Mouse (Mus musculus) cerebellum, adult 11-12 months (tissue): ENCODE results near the gene Rtn4rl1.

ENCODE experiments used
- DNase-seq: peaks from one replicate; pipeline ENCODE4 v3.0.0; 2022

Gene Rtn4rl1

GRCm38 (mm10) chr11:75190371-75190724 is 3.2 kb upstream of the Rtn4rl1 start:
- DNase-seq = peak; percentile 84

- peak; percentile 49 for DNase-seq
Observed at GRCm38 (mm10) chr11:75190905-75191441, 2.6 kb upstream of the Rtn4rl1 start, which contains the start of gene Dph1. TSS of gene Dph1 (minus strand) at chr11:75191241.

- peak; percentile 64 for DNase-seq
Observed at GRCm38 (mm10) chr11:75191841-75192240, 1.7 kb upstream of the Rtn4rl1 start.

- DNase-seq = peak; percentile 89
Observed at GRCm38 (mm10) chr11:75192336-75193214, 1.0 kb upstream of the Rtn4rl1 start.

GRCm38 (mm10) chr11:75194121-75194849 is 702 bp downstream of the Rtn4rl1 start:
- DNase-seq = peak; percentile 69

- peak; percentile 87 for DNase-seq
Observed at GRCm38 (mm10) chr11:75194850-75195461, 1.4 kb downstream of the Rtn4rl1 start.

GRCm38 (mm10) chr11:75196131-75196530 is 2.5 kb downstream of the Rtn4rl1 start:
- peak; percentile 68 for DNase-seq

GRCm38 (mm10) chr11:75197956-75198355 is 4.4 kb downstream of the Rtn4rl1 start:
- DNase-seq = no peak

GRCm38 (mm10) chr11:75198792-75199191 is 5.2 kb downstream of the Rtn4rl1 start:
- DNase-seq = peak; percentile 87

GRCm38 (mm10) chr11:75199951-75200350 is 6.4 kb downstream of the Rtn4rl1 start:
- DNase-seq = no peak

GRCm38 (mm10) chr11:75200935-75201334 is 7.4 kb downstream of the Rtn4rl1 start:
- peak; percentile 69 for DNase-seq

GRCm38 (mm10) chr11:75201721-75202120 is 8.1 kb downstream of the Rtn4rl1 start:
- peak; percentile 45 for DNase-seq

- peak; percentile 58 for DNase-seq
Observed at GRCm38 (mm10) chr11:75203926-75204325, 10.3 kb downstream of the Rtn4rl1 start.

GRCm38 (mm10) chr11:75204472-75204871 is 10.9 kb downstream of the Rtn4rl1 start:
- DNase-seq = peak; percentile 52

GRCm38 (mm10) chr11:75206347-75206746 is 12.8 kb downstream of the Rtn4rl1 start:
- peak; percentile 38 for DNase-seq

- peak; percentile 29 for DNase-seq
Observed at GRCm38 (mm10) chr11:75209363-75209762, 15.8 kb downstream of the Rtn4rl1 start.

- DNase-seq = peak; percentile 28
Observed at GRCm38 (mm10) chr11:75210093-75210492, 16.5 kb downstream of the Rtn4rl1 start.

- DNase-seq = peak; percentile 56
Observed at GRCm38 (mm10) chr11:75210755-75211154, 17.2 kb downstream of the Rtn4rl1 start.

GRCm38 (mm10) chr11:75212031-75212667 is 18.6 kb downstream of the Rtn4rl1 start:
- DNase-seq = peak; percentile 78

GRCm38 (mm10) chr11:75212876-75213275 is 19.3 kb downstream of the Rtn4rl1 start:
- DNase-seq = peak; percentile 72

- DNase-seq = peak; percentile 79
Observed at GRCm38 (mm10) chr11:75213372-75214080, 19.9 kb downstream of the Rtn4rl1 start.
